Mouse (Mus musculus) left cerebral cortex, adult 18-20 months (tissue): ENCODE data around the gene Atp5c1. TPM values are rescaled to one million over a fixed set of nuclear protein-coding genes. Genes with fewer than 3 reads are reported as not detected.
A peak's percentile ranks its signal among the peaks of the same experiment; 100 is the strongest.

Experiments used
- DNase-seq, 2 experiments: peaks; one replicate each; pipeline ENCODE4 v3.0.0; 2021 to 2022; ENCODE audit warnings: low spot score in 2 of 2, mixed read lengths in 1 of 2
- long read RNA-seq, 2 experiments: library from polyadenylated mRNA; stranded (forward); transcript quantifications; one replicate each; pipeline ENCODE4 v2.0.0; 2021
- total RNA-seq, 2 experiments: library from RNA; stranded (reverse); gene quantifications; 2 replicates each; pipeline ENCODE4 v1.2.3; 2021

Atp5c1 gene
- 100 to 1,000 TPM; 251 to 268 TPM for total RNA-seq
- long read RNA-seq, experiment 1, transcript Atp5c1-203 (10 exons, 1,166 nt): major isoform, 318 of 362 reads
- long read RNA-seq, experiment 1, transcript Atp5c1-201 (9 exons, 1,060 nt): minor isoform, 11 of 362 reads
- long read RNA-seq, experiment 1, partial matches to known transcripts: 14 of 362 reads
- long read RNA-seq, experiment 1, other reads (novel, unspliced or antisense): 19 of 362 reads
- long read RNA-seq, experiment 2, transcript Atp5c1-203 (10 exons, 1,166 nt): major isoform, 296 of 356 reads
- long read RNA-seq, experiment 2, transcript Atp5c1-201 (9 exons, 1,060 nt): minor isoform, 7 of 356 reads
- long read RNA-seq, experiment 2, partial matches to known transcripts: 30 of 356 reads
- long read RNA-seq, experiment 2, other reads (novel, unspliced or antisense): 20 of 356 reads

DNA sequence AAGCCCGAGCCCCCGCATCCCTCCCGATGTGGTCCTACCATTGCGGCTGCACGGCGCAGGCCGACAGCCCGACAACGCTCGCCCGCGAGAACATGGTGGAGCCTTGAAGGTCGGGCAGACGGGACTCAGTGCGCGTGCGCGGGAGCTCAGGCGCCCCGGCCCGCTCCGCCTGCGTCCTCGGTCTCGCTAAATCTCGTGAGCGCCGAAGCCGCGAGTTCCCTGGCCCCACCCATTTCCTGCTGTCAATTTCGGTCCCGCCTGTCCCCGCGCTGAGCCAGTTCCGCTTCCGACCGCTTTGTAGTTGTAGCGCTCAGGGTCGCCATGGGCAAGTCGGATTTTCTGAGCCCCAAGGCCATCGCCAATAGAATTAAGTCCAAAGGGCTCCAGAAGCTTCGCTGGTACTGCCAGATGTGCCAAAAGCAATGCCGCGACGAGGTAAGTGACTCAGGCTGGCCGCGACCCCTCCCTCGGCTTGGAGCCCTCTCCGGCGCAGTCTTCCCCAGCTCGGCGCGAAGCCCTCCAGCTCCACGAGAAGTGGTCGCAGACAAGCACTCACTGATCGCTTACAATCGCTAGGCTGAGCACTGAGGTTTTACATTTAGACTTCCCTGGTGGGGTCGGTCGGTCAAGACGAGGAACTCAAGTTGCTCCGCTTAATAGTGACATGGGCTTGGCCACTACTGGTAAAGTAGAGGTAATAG lies at the start of gene Atp5c1, which contains the start of gene Kin:
TSS of gene Atp5c1 (minus strand) at position 201 of the 701 bp plus-strand sequence.
TSS of gene Kin (plus strand) at position 284 of the 701 bp plus-strand sequence.
- peak; percentile 94 to 97 for DNase-seq

DNA sequence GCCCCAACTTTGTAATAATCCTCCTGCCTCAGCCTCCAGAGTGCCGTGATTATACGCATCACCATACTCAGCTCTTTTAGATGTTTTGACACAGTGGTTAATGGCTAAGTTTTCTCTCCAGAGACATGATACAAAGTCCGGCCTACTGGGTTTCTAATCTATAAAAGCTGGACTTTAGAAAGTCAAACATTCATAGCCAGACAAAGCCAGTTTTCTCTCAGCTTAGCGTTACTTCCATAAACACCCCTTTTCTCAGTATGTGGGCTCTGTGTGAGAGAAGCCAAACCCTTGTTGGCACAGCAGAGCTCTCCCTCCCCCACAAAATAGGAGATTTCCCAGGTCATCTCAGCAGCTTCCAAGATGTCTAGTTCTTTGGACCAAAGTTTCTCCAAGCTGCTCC lies 48.3 kb upstream of the Atp5c1 start:
- no peak for DNase-seq

DNA sequence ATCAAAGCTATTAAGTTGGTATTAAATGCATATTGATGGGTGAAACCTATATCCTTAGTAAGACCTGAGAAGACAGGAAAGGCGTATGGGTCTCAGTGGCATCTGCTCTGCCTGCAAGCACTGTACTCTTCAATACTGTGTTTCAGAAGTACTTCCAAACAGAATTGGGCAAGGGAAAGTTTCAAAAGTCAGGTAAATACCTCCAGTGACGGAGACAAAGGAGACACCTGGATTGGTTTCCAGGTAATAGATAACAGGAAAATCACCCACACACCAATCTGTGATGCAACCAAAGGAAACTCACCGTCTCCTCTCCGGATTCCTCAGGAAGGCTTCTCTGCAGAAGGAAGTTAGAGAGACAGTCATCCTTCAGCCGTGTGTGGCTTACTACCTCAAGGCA lies 47.2 kb upstream of the Atp5c1 start:
- no peak for DNase-seq

DNA sequence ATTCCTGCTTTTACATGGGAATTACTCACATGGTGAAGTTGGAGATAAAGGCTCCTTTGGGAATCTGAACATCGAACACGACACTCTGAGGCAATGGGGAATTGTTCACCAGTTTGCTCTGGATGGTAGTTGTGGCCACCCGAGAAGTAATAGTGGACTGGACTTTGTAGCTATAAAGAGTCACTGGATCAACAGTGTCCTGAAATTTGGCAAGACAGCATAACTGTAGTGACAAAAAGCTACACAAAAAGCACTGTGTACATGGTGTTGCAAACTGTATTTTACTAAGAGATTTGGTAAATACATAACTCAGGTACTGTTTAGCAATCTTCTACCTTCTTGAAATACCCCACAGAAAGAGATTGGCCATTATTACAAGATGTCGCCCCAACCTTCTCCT lies 45.8 kb upstream of the Atp5c1 start:
- DNase-seq: no peak

DNA sequence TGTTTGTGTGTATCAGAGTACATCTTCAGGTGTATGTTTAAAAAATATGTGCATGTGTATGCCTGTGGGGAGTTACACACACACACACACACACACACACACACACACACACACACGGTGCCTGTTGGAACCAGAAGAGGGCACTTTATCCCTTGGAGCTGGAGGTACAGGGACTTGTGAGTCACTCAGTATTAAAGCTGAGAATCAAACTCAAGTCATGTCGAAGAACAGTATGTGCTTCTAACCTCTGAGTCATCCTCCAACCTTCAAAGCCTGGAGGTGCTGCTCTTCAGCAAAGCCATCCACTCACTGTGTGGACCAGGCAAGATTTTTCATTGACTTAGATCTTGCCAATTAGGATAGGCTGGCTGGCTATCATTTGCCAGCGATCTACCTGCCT lies 41.5 kb upstream of the Atp5c1 start:
- no peak for DNase-seq

DNA sequence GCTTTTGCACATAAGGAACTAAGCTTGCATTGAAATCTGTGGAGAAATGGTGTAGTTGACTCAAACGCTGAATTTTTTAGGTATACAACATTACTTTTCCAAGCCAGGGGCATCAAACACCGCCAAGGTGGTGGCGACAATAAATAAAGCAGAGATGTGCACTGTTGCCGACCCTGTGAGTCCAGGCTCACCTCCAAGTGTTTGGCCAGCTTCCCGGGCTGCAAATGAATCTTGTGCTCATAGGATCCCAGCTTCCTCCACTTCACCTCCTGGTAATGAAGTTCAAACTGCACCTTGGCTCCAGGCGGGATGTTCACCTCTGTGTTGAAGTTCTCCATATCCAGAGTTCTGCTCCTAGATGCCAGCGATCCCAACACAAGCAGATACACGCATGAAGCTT lies 39.0 kb upstream of the Atp5c1 start:
- DNase-seq: no peak

DNA sequence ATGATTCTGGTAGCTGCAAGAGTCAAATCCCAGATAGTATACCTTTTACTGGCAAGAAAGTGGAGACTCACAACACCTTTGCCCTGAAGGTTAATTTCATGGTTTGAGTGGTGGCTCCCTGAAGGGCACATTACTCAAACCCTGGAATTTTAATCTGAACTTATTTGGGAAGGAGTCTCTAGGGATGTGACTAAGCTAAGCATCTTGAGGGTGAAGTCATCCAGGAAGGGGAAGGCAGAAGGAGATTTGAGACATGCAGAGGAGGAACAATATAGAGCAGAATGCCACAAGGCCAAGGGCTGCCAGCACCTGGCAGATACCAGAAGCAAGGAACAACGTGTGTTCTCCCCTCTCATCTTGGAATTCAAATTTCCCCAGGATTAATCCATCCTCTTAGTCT lies 38.4 kb upstream of the Atp5c1 start:
- no peak for DNase-seq

DNA sequence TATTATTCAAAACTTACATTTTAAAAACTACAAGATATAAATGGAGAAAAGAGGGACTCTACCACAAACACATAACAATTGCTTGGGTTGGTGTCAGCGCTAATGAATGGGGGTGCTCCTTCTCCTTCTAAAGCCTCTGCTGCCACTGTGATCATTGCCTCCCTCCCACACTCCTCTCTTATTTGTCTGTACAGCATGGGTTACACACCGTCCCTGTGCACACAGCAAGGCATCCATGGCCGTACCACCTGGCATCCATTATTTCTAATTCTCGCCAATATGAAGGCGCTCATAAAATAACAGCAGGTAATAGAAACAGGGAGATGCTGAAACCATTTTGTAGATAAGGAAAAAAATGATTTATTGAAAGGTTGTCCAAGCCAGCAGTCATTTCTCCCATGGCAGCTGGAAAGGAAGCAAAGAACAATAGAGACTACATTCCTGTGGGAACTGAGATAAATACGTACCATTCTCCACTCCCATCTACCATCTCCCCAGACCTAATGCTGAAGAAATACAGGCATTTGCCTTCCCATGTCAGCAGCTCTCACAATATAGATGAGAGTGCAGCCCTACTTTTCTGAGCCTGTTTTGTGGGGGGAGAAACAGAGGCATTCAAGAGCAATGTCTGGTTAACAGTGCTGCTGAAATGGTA lies 28.4 kb upstream of the Atp5c1 start:
- no peak for DNase-seq

DNA sequence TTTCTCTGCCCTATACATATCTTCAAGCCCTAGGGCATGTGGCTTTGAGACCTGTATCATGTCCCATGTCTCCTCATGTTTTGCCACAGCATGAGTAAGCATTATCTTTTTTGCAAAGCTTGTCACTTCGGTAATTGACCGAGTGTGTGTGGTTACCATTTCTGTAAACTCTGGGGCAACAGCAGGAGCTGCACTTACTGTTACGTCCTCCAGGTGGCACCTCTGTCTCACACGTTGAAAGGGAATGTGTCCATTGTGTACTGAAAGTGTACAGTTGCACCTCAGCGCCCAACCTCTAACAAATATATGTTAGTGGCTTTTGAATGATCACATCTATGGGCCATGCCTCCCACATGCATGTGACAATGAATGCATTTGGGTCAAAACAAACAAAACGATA lies 20.9 kb upstream of the Atp5c1 start:
- peak; percentile 55 to 66 for DNase-seq

DNA sequence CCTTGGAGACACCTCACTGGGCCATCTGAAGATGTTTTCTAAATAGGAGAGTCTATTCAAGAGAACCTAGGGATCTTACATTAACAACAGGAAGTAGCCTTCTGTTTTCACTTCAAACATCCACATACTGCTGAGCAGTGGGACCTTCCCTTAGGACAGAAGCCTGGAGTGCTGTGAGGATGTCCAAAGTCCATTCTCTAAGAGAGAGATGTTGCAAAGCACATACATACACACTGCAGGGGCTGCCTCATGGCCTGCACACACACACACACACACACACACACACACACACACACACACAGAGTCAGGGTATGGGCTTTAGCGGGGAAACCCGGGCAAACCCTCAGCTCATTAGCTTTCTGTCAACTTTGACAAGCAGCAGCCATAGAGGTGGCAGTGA lies 20.2 kb upstream of the Atp5c1 start:
- DNase-seq: no peak

DNA sequence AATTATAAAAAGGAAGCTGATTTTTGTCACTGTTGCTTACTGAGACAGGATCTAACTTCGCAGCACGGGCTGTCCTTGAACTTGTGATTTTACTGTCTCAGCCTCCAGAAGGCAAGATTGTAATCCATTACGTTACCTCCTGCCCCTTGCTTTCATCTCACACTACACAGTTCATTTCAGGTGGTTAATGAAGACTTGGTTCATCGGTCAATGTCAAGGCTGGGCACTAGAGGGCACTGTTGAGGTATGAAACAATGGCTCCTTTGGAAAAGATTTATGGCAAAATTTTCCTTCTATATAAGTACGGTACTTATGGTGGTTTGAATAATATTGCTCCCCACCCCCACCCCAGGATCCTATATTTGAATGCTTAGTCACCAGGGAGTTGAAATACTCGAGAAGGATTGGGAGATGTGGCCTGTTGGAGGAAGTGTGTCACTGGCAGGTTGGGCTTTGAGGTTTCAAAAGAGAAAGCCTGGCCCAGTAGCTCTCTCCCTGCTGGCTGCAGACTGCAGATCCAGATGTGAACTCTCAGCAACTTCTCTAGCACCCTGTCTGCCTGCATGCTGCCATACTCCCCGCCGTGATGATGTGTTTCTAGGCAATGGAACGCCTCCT lies 18.4 kb upstream of the Atp5c1 start:
- peak; percentile 55 to 73 for DNase-seq

DNA sequence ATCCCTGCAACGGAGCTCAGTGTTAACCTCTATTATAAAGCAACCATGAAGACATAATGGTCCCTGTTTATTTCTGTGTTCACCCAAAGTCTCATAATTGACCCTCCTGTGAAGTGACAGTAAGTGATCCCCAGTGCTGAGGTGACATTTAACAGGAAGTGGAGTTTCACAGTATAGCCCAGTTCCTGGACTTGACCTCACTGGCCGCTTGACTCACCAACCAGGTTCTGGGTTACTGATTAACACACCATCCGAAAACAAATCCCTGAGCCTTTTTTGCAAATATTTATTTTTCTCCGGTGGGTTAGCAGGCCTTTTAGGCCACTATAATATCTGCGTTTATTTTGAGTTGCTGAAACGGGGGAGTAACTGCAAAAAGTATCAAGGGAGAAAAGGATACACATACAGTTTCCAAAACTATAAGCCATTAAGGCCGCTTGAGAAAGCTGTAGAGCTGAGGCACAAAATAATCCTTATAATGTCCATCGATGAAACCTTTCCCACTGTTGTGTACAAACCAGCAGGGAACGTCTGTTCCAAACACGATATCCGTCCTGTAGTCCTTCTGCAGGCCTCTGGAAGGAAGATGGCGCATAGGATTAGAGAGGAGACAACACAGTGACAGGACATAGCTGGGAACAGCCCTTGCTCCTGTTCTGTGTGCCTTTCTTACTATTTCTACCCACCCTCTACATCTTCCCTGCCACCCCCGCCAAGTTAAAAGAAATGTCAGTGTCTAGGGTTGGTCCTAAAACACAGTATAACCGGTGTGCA lies 14.2 kb upstream of the Atp5c1 start:
- DNase-seq: no peak

DNA sequence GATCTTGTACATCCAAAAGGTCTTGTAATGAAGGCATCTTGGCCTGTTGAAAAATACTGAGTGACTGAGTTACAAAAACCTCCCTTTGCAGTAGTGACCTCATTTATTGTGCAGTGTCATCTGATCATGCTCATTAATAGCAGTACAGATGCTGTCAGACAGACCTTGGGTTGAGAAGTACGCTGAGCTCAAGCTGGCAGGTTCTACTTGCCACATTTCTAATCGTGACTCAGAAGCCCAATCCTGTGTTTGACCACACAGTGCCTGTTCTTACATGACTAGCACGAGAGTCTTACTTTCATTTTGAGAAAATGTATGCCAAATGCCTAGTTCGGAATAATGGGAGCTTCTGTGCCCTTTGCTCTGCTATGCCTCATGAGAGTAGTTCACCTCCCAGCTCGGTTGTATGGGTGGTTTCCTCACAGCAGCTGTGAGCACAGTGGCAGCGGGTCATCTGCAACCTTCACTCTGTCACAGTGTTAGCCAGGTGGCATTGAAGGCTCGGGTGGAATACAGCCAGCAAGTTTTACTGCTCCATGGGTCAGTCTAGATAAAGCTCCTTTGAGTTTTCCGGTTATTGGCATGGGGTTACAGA lies 7.0 kb upstream of the Atp5c1 start:
- DNase-seq: no peak

DNA sequence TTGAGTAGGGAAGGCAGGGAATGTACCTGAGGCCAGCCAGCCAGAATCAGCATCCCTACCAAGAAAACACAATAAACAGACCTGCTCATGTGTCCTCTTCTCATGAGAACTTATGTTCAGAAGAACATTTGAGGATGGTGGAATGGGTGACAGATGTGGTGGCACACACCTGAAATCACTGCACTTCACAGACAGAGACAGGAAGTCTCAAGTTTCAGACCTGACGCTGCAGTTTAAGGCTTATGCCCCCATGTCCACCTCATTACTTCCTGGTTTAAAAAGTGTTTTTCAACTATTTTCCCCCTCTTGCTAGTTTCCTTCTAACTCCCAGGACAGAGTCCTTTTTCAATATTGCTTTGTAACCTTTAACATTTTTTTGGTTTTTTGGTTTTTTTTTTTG lies 2.4 kb upstream of the Atp5c1 start:
- DNase-seq: no peak

DNA sequence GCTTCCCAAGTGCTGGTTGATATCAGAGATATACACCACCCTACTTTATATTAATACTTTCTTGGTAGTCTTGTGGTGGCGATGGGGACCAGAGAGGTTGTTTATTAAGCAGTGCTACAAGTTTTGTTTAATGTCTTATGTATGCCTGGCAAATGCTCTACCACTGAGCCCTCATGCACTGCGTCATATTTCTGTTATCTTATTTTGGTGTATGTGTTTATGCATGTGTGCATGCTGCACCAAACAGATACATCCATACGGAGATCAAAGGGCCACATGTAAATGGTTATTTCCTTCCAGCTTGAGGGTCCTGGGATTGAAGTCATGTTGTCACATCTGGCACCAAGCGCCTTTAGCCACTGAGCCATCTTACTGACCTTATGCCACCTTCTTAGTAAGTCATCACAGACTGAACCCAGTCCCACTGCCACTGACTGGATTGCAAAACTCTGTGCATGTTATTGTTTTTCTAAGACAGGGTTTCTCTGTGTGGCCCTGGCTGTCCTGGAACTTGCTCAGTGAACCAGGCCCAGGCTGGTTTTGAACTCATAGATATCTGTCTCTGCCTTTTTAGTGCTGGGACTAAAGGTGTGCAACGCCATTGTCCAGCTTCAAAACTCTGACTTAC lies 1.3 kb upstream of the Atp5c1 start:
- DNase-seq: no peak

DNA sequence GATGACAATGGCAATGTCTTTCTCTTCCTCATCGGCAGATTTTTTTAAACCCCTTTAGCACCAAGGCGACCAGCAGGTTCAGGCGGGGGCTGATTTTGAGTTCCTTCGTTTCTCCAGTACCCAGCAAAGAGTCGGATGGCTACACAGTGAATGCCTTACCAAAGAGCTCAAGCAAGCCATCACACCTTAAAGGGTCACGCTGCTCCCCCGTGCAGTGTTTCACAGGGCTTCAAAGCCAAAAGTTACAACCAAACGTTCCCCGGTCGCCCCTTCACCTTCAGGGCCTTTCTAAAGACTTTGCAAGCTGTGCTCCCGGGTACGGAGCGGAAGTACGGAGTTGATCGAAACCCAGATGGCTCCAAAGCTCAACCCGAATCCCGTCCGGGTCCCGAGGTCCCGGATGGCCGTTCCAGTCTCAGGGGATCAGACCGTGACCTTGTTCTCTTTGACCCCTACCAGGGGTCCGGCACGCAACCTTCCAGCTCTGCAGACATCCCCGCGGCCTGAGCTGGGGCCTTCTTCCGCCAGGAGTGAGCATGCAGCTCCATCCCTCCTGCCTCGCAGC lies 483 bp downstream of the Atp5c1 start:
- DNase-seq: no peak

DNA sequence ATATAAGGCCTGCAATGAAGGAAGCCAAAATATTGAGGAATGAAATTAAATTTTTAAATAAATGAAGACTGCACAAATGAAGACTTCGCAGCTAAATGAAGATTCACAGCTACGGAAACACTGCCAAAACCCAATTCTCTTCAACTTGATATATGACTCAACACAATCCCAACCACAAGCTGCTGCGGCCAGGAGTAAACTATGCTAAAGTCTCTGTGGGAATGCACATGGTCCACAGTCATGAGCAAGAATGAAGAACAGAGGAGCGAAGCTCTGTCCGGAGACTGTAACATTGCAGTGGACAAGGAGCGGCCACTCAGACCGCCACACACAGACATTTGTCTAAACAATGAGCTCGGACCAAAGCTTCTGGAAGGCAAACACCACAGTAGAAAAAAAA lies 3.6 kb downstream of the Atp5c1 start:
- no peak for DNase-seq

DNA sequence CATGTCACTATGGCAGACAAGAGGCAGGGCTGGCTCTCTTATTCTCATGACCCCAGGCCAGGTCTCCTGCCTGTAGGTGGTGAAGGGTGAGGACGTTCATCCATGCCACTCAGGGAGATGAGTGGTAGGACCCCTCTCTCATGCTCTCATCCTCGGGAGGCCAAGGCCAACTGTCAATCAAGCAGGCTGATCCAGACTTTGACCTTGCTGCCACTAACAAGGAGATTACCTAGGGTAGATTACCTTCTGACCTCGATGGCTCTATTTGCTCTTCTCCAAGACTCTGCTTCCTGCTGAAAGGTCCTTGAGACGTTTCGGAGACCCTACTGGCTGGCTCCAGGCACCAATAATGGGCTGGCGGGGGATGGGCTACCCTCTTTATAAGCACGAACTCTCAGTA lies 5.8 kb downstream of the Atp5c1 start:
- DNase-seq: no peak

DNA sequence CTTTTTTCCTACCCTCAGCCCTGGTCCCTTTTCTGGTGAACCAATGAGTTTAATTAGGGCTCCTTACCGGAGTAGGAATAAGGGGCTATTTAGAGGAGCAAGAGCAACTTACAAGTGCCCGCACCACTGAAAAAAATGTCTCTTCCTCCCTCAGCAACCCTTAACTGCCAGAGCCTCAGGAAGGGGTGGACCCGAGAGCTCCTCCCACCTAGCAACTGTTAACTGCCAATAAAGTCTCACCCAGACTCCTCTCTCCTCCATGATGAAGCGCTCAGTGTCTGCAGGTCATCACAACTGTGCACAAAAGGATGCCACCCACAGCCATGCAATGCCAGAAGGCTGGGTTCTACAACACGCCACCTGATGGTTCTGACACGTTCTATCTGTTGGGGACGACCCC lies 8.6 kb downstream of the Atp5c1 start:
- no peak for DNase-seq

DNA sequence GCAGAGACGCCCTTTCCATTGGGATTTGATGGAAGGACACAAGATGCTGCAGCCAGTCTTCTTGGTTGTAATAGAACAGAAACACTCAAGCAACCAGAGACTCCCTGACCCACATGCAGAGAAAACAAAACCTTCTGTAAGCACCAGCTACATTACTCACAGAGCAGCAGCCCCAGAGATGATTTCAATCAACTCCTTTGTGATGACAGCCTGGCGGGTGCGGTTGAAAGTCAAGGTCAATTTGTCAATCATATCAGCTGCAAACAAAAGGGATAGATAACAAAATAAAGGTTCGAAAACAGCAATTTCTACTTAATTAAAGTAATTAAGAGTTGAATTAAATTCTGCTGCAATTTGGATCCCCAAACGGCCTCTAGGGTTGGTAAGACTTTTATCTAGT lies 21.5 kb downstream of the Atp5c1 start:
- no peak for DNase-seq
